ENCODE assay signal across 32 mouse cellular contexts in the genomic region with DNA sequence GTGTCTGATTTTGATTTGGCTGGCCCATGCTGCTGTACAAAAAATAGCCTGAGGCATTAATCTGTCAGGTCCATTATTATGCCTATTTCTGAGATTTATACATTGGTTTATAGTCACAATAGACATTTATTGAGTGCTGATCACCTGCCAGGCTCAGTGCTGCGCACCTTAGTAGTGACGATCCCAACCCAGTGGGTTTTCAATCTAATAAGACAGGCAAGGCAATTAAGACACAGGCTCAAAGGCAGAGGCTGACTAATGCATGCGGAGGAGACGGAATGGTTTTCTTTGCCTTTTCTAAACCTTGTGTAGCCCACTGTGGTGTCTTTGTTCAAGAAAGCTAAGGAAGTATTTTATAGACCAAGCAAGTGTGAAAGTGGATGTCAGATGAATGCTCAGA.
A peak's percentile ranks its signal among the peaks of the same experiment; 100 is the strongest.
DNase-seq lines count a peak whose midpoint lies in the region; ATAC-seq and TF ChIP-seq lines count a peak whose summit lies in the region.
"Had no signal": no experiment of that assay in that cellular context is flagged by ENCODE, and none has a peak within 500 bp of the region (broad histone marks: within the 10 kb centered on the region; RNA-seq: fewer than 3 reads in every experiment).

No protein-coding gene starts in this region.

- no peak overlapping the region for H3K4me2 ChIP-seq in forebrain, embryonic 11.5 days (ENCODE audit: low read depth, low read length, severe bottlenecking)
- no peak overlapping the region for H3K4me2 ChIP-seq in forebrain, embryonic 12.5 days
- no peak overlapping the region for H3K4me2 ChIP-seq in midbrain, embryonic 14.5 days (ENCODE audit: low read length)
- no peak overlapping the region for H3K4me2 ChIP-seq in neural tube, embryonic 14.5 days (ENCODE audit: low read depth, low read length)
- H3K4me2 ChIP-seq: embryonic facial prominence, embryonic 13.5 days; heart, embryonic 11.5 days; hindbrain, embryonic 13.5 days; kidney, embryonic 15.5 days; liver, embryonic 12.5 days; stomach, embryonic 15.5 days had no signal

- H3K4me3 ChIP-seq in forebrain, embryonic 11.5 days (ENCODE audit: low read depth, low read length): no peak overlapping the region
- no peak overlapping the region for H3K4me3 ChIP-seq in forebrain, embryonic 12.5 days (replicated peaks)
- H3K4me3 ChIP-seq in midbrain, embryonic 14.5 days (replicated peaks; ENCODE audit: low read depth, low read length): no peak overlapping the region
- H3K4me3 ChIP-seq in neural tube, embryonic 14.5 days (ENCODE audit: low read depth, low read length): no peak overlapping the region
- no peak overlapping the region for H3K4me3 ChIP-seq in heart, embryonic 10.5 days
- H3K4me3 ChIP-seq: embryonic facial prominence, embryonic 13.5 days; erythroblast, embryonic 14.5 days; hindbrain, embryonic 13.5 days; kidney, embryonic 15.5 days; layer of hippocampus, adult 2 months; liver, embryonic 12.5 days; stomach, embryonic 15.5 days had no signal

- H3K4me1 ChIP-seq in forebrain, embryonic 11.5 days (replicated peaks; ENCODE audit: control insufficient read depth, insufficient read depth, low read length): no peaks in the 10 kb centered on the region
- H3K4me1 ChIP-seq in forebrain, embryonic 12.5 days: no peaks in the 10 kb centered on the region
- H3K4me1 ChIP-seq in midbrain, embryonic 14.5 days (ENCODE audit: control insufficient read depth, insufficient read depth, low read length): no peaks in the 10 kb centered on the region
- H3K4me1 ChIP-seq in neural tube, embryonic 14.5 days (ENCODE audit: control insufficient read depth, insufficient read depth, low read length): no peaks in the 10 kb centered on the region
- H3K4me1 ChIP-seq in heart, embryonic 10.5 days: no peaks in the 10 kb centered on the region
- H3K4me1 ChIP-seq: embryonic facial prominence, embryonic 13.5 days; hindbrain, embryonic 13.5 days; kidney, embryonic 15.5 days; liver, embryonic 12.5 days; stomach, embryonic 15.5 days had no signal

- no peak for TF ChIP-seq CTCF in brain, embryonic 14.5 days (IDR thresholded peaks at IDR 0.05; ENCODE audit: borderline replicate concordance, extremely low read depth, insufficient read depth, insufficient read length)

- no peak for TF ChIP-seq POLR2A in brain, embryonic 14.5 days (IDR thresholded peaks at IDR 0.05; ENCODE audit: borderline replicate concordance, extremely low read depth, insufficient read depth, insufficient read length, poor library complexity, severe bottlenecking)

- ATAC-seq in forebrain, embryonic 11.5 days (replicated peaks; ENCODE audit: low FRiP score): 0 out of 2 replicates have a peak, but pooled peaks have one; percentile 66
- ATAC-seq in forebrain, embryonic 12.5 days (ENCODE audit: low FRiP score): no peak
- ATAC-seq in midbrain, embryonic 14.5 days (ENCODE audit: low FRiP score, low TSS enrichment): peak; percentile 34; the same call in 1 of the 2 replicates
- ATAC-seq in neural tube, embryonic 14.5 days (ENCODE audit: low read depth): peak; percentile 75; the same call in 1 of the 2 replicates
- ATAC-seq: forebrain, postnatal 0 days; liver, embryonic 12.5 days; liver, postnatal 0 days had no signal

- no peak for DNase-seq in forebrain, embryonic 11.5 days (ENCODE audit: low spot score)
- peak; percentile 66 for DNase-seq in brain, embryonic 14.5 days (ENCODE audit: low read depth)
- DNase-seq in midbrain, embryonic 14.5 days: peak; percentile 52
- no peak for DNase-seq in left cerebral cortex, adult 11 months (ENCODE audit: low spot score)
- no peak for DNase-seq in heart, embryonic 10.5 days (ENCODE audit: low spot score)
- no peak for DNase-seq in layer of hippocampus, adult 18-20 months (ENCODE audit: low spot score in 2 of 2)
- DNase-seq: adrenal gland, adult 8-10 months; cerebellum, adult 11 months; cerebellum, adult 9-10 months; cerebellum, postnatal 36 days; embryo, embryonic 11 days; forebrain, postnatal 0 days; gastrocnemius, postnatal 14 days; heart, postnatal 36 days; kidney, adult 11 months; kidney, postnatal 25 days; left cerebral cortex, postnatal 4 days; liver, postnatal 0 days; lung, postnatal 36 days; right cerebral cortex, postnatal 25 days; thymus, postnatal 14 days had no signal

- no peaks in the 10 kb centered on the region for H3K36me3 ChIP-seq in forebrain, embryonic 11.5 days (ENCODE audit: control insufficient read depth, insufficient read depth, low read length)
- no peaks in the 10 kb centered on the region for H3K36me3 ChIP-seq in forebrain, embryonic 12.5 days (replicated peaks)
- H3K36me3 ChIP-seq in midbrain, embryonic 14.5 days (ENCODE audit: control insufficient read depth, insufficient read depth, low read length): no peaks in the 10 kb centered on the region
- H3K36me3 ChIP-seq in neural tube, embryonic 14.5 days (ENCODE audit: control insufficient read depth, insufficient read depth, low read length): no peaks in the 10 kb centered on the region
- no peaks in the 10 kb centered on the region for H3K36me3 ChIP-seq in heart, embryonic 10.5 days
- H3K36me3 ChIP-seq: embryonic facial prominence, embryonic 13.5 days; G1E; hindbrain, embryonic 13.5 days; kidney, embryonic 15.5 days; liver, embryonic 12.5 days; stomach, embryonic 15.5 days had no signal

- no peak overlapping the region for H3K9ac ChIP-seq in forebrain, embryonic 11.5 days (ENCODE audit: low read length)
- H3K9ac ChIP-seq in forebrain, embryonic 12.5 days: no peak overlapping the region
- no peak overlapping the region for H3K9ac ChIP-seq in midbrain, embryonic 14.5 days (replicated peaks; ENCODE audit: low read length)
- no peak overlapping the region for H3K9ac ChIP-seq in neural tube, embryonic 14.5 days (replicated peaks; ENCODE audit: low read depth, low read length)
- H3K9ac ChIP-seq: embryonic facial prominence, embryonic 13.5 days; forebrain, postnatal 0 days; hindbrain, embryonic 13.5 days; kidney, embryonic 15.5 days; liver, embryonic 12.5 days; liver, postnatal 0 days; stomach, embryonic 15.5 days had no signal

- H3K9me3 ChIP-seq in forebrain, embryonic 11.5 days (ENCODE audit: control insufficient read depth, low read length): no peaks in the 10 kb centered on the region
- no peaks in the 10 kb centered on the region for H3K9me3 ChIP-seq in forebrain, embryonic 12.5 days
- H3K9me3 ChIP-seq in midbrain, embryonic 14.5 days (ENCODE audit: control insufficient read depth, low read length): no peaks in the 10 kb centered on the region
- no peaks in the 10 kb centered on the region for H3K9me3 ChIP-seq in neural tube, embryonic 14.5 days (ENCODE audit: control insufficient read depth, low read length)
- no peaks in the 10 kb centered on the region for H3K9me3 ChIP-seq in heart, embryonic 10.5 days
- H3K9me3 ChIP-seq: embryonic facial prominence, embryonic 13.5 days; G1E; hindbrain, embryonic 13.5 days; kidney, embryonic 15.5 days; liver, embryonic 12.5 days; stomach, embryonic 15.5 days had no signal

- H3K27me3 ChIP-seq in forebrain, embryonic 11.5 days (ENCODE audit: control insufficient read depth, insufficient read depth, low read length): no peaks in the 10 kb centered on the region
- no peaks in the 10 kb centered on the region for H3K27me3 ChIP-seq in forebrain, embryonic 12.5 days
- H3K27me3 ChIP-seq in midbrain, embryonic 14.5 days (ENCODE audit: control insufficient read depth, insufficient read depth, low read length): no peaks in the 10 kb centered on the region
- no peaks in the 10 kb centered on the region for H3K27me3 ChIP-seq in neural tube, embryonic 14.5 days (ENCODE audit: control insufficient read depth, insufficient read depth, low read length)
- H3K27me3 ChIP-seq in heart, embryonic 10.5 days (ENCODE audit: insufficient read depth, poor library complexity, severe bottlenecking): no peaks in the 10 kb centered on the region
- H3K27me3 ChIP-seq: embryonic facial prominence, embryonic 13.5 days; hindbrain, embryonic 13.5 days; kidney, embryonic 15.5 days; liver, embryonic 12.5 days; stomach, embryonic 15.5 days had no signal

- 27% methylated on average over 4 of the region's 4 CpGs for WGBS in forebrain, embryonic 11.5 days
- 20% methylated on average over 4 of the region's 4 CpGs for WGBS in forebrain, embryonic 12.5 days
- 31% methylated on average over 4 of the region's 4 CpGs for WGBS in midbrain, embryonic 14.5 days
- WGBS in neural tube, embryonic 14.5 days: 13% methylated on average over 4 of the region's 4 CpGs
- WGBS in heart, embryonic 10.5 days: 84% methylated on average over 4 of the region's 4 CpGs

- no peak overlapping the region for H3K27ac ChIP-seq in forebrain, embryonic 11.5 days (ENCODE audit: low read depth, low read length)
- no peak overlapping the region for H3K27ac ChIP-seq in forebrain, embryonic 12.5 days
- H3K27ac ChIP-seq in midbrain, embryonic 14.5 days (replicated peaks; ENCODE audit: low read depth, low read length): no peak overlapping the region
- no peak overlapping the region for H3K27ac ChIP-seq in neural tube, embryonic 14.5 days (ENCODE audit: low read depth, low read length)
- H3K27ac ChIP-seq in heart, embryonic 10.5 days: no peak overlapping the region
- H3K27ac ChIP-seq: embryonic facial prominence, embryonic 13.5 days; hindbrain, embryonic 13.5 days; kidney, embryonic 15.5 days; layer of hippocampus, adult 2 months; liver, embryonic 12.5 days; stomach, embryonic 15.5 days had no signal

Comparison
In these comparisons a context has a peak if more than half of its experiments do, and no peak if none do; other contexts are left out.
1. DNase-seq: peak in brain, embryonic 14.5 days (single experiment) and midbrain, embryonic 14.5 days (single experiment); none in forebrain, embryonic 11.5 days (single experiment), left cerebral cortex, adult 11 months (single experiment), heart, embryonic 10.5 days (single experiment) and layer of hippocampus, adult 18-20 months (0 of 2).